Mouse (Mus musculus) small intestine, adult 2 months (tissue): ENCODE data around the gene Parvb. TPM values are rescaled to one million over a fixed set of nuclear protein-coding genes. Genes with fewer than 3 reads are reported as not detected.

Source experiments
- H3K27ac ChIP-seq: fragments of 200-500 bp; 2 replicates; pipeline ENCODE4 v1.5.1; 2012; ENCODE audit warnings: low read depth, low read length, control low read depth, inconsistent platforms; ENCODE audit not compliant: insufficient read depth
- H3K27me3 ChIP-seq: fragments of 200-500 bp; 2 replicates; pipeline ENCODE4 v1.6.1; 2012; ENCODE audit warnings: mild to moderate bottlenecking, moderate library complexity, low read length, inconsistent platforms; ENCODE audit not compliant: control insufficient read depth, insufficient read depth
- H3K36me3 ChIP-seq: fragments of 200-500 bp; 2 replicates; pipeline ENCODE4 v1.6.1; 2012; ENCODE audit warnings: mild to moderate bottlenecking, low read length, control low read depth, inconsistent platforms; ENCODE audit not compliant: control insufficient read depth, insufficient read depth
- H3K4me1 ChIP-seq: fragments of 200-500 bp; 2 replicates; pipeline ENCODE4 v1.6.1; 2012; ENCODE audit warnings: low read length, inconsistent platforms, mixed read lengths; ENCODE audit not compliant: control insufficient read depth, insufficient read depth, insufficient read length
- H3K4me3 ChIP-seq: fragments of 200-500 bp; 2 replicates; pipeline ENCODE4 v1.5.1; 2012; ENCODE audit warnings: low read depth, mild to moderate bottlenecking, control low read depth, inconsistent platforms, low read length, moderate library complexity
- CTCF ChIP-seq: fragments of 200-500 bp; IDR thresholded peaks from 2 replicates; pipeline ENCODE4 v1.5.1; 2012; ENCODE audit warnings: low read depth, mild to moderate bottlenecking, control low read depth, inconsistent platforms, low read length, moderate library complexity, mixed read lengths; ENCODE audit not compliant: insufficient replicate concordance, insufficient read length; ENCODE audit errors: extremely low read depth
- POLR2A ChIP-seq: fragments of 200-500 bp; IDR thresholded peaks from 2 replicates; pipeline ENCODE4 v1.6.1; 2012; ENCODE audit warnings: low read depth, mild to moderate bottlenecking, control low read depth, inconsistent platforms, low read length, moderate library complexity
- WGBS: fragments of 180-500 bp; shearing (Covaris S2); methylation state at CpG from one replicate; pipeline ENCODE4 v1.1.7; 2018; 5-methylcytosine and 5-hydroxymethylcytosine counted together
- polyA plus RNA-seq: library from polyadenylated mRNA; depleted of rRNA; stranded (reverse); fragments of >200 nt; gene quantifications from 2 replicates; pipeline ENCODE4 v1.2.3, GENCODE M21; 2012

Parvb gene
- polyA plus RNA-seq, 1 experiment, result 2.9 TPM

- Histone ChIP-seq H3K27me3 (no peaks in the 10 kb centered on the region), H3K36me3 (no peaks in the 10 kb centered on the region), H3K4me3 (peak overlapping the region; percentile 56), H3K27ac (no peak overlapping the region), H3K4me1 (no peaks in the 10 kb centered on the region)
- TF ChIP-seq POLR2A, result no peak
- 59% methylated on average over 8 of the region's 8 CpGs for WGBS
Observed at GRCm38 (mm10) chr15:84324870-84325553, 93.2 kb downstream of the Parvb start.

- no peak for TF ChIP-seq CTCF
- TF ChIP-seq POLR2A, result no peak
- H3K27me3 ChIP-seq, result no peaks in the 10 kb centered on the region
- 44% methylated on average over 12 of the region's 12 CpGs for WGBS
- no peak overlapping the region for H3K27ac ChIP-seq
- no peaks in the 10 kb centered on the region for H3K4me1 ChIP-seq
- H3K4me3 ChIP-seq, result peak overlapping the region; percentile 56
- H3K36me3 ChIP-seq, result no peaks in the 10 kb centered on the region
Observed at GRCm38 (mm10) chr15:84325736-84326135, 93.9 kb downstream of the Parvb start.

- Histone ChIP-seq H3K27me3 (no peaks in the 10 kb centered on the region), H3K4me3 (no peak overlapping the region), H3K27ac (no peak overlapping the region), H3K36me3 (no peaks in the 10 kb centered on the region), H3K4me1 (no peaks in the 10 kb centered on the region)
- TF ChIP-seq POLR2A, result no peak
- no peak for TF ChIP-seq CTCF
- 43% methylated on average over 10 of the region's 10 CpGs for WGBS
Observed at GRCm38 (mm10) chr15:84328870-84329269, 97.0 kb downstream of the Parvb start.

GRCm38 (mm10) chr15:84329940-84330339 is 98.1 kb downstream of the Parvb start:
- 91% methylated on average over 8 of the region's 8 CpGs for WGBS
- Histone ChIP-seq H3K36me3 (no peaks in the 10 kb centered on the region), H3K4me3 (no peak overlapping the region), H3K4me1 (no peaks in the 10 kb centered on the region), H3K27ac (no peak overlapping the region), H3K27me3 (no peaks in the 10 kb centered on the region)
- no peak for TF ChIP-seq POLR2A
- no peak for TF ChIP-seq CTCF

- Histone ChIP-seq H3K27me3 (no peaks in the 10 kb centered on the region), H3K4me3 (no peak overlapping the region), H3K36me3 (no peaks in the 10 kb centered on the region), H3K27ac (no peak overlapping the region), H3K4me1 (no peaks in the 10 kb centered on the region)
- WGBS, result 77% methylated on average over 4 of the region's 4 CpGs
- TF ChIP-seq POLR2A, result no peak
- TF ChIP-seq CTCF, result no peak
Observed at GRCm38 (mm10) chr15:84331066-84331612, 99.3 kb downstream of the Parvb start.

GRCm38 (mm10) chr15:84336281-84336817 is 104.5 kb downstream of the Parvb start:
- H3K4me3 ChIP-seq, result no peak overlapping the region
- no peak overlapping the region for H3K27ac ChIP-seq
- no peaks in the 10 kb centered on the region for H3K36me3 ChIP-seq
- no peak for TF ChIP-seq POLR2A
- TF ChIP-seq CTCF, result no peak
- H3K4me1 ChIP-seq, result no peaks in the 10 kb centered on the region
- WGBS, result 77% methylated on average over 12 of the region's 12 CpGs
- no peaks in the 10 kb centered on the region for H3K27me3 ChIP-seq

GRCm38 (mm10) chr15:84337599-84337998 is 105.8 kb downstream of the Parvb start:
- no peaks in the 10 kb centered on the region for H3K27me3 ChIP-seq
- no peaks in the 10 kb centered on the region for H3K4me1 ChIP-seq
- H3K4me3 ChIP-seq, result no peak overlapping the region
- TF ChIP-seq CTCF (no peak), POLR2A (no peak)
- H3K27ac ChIP-seq, result no peak overlapping the region
- 70% methylated on average over 5 of the region's 5 CpGs for WGBS
- no peaks in the 10 kb centered on the region for H3K36me3 ChIP-seq
